Mouse (Mus musculus) frontal cortex, postnatal 10 days (tissue): ENCODE data around the gene Gpr183.

Experiments used
- DNase-seq, 2 experiments: peaks; one replicate each; pipeline ENCODE4 v3.0.0; 2022; ENCODE audit warnings: low spot score in 2 of 2, mixed read lengths in 1 of 2

Gene Gpr183

GRCm38 (mm10) chr14:121964990-121965389 lies at the start of gene Gpr183:
Gene Gpr183, minus strand, starts transcription at chr14:121965195.
- no peak for DNase-seq

- no peak for DNase-seq
Measured at GRCm38 (mm10) chr14:122013417-122013951, 48.5 kb upstream of the Gpr183 start.

GRCm38 (mm10) chr14:122012814-122013213 lies 47.8 kb upstream of the Gpr183 start:
- no peak for DNase-seq

- DNase-seq, result no peak
Measured at GRCm38 (mm10) chr14:122012193-122012592, 47.2 kb upstream of the Gpr183 start.

- DNase-seq, result no peak
Measured at GRCm38 (mm10) chr14:122011768-122012167, 46.8 kb upstream of the Gpr183 start.

- no peak for DNase-seq
Measured at GRCm38 (mm10) chr14:122010301-122010700, 45.3 kb upstream of the Gpr183 start.

GRCm38 (mm10) chr14:122009502-122009901 lies 44.5 kb upstream of the Gpr183 start:
- peak in 1 of 2 experiments; percentile 27 for DNase-seq

GRCm38 (mm10) chr14:122008261-122008660 lies 43.3 kb upstream of the Gpr183 start:
- DNase-seq, result no peak

GRCm38 (mm10) chr14:122003812-122004211 lies 38.8 kb upstream of the Gpr183 start:
- DNase-seq, result no peak

GRCm38 (mm10) chr14:122002224-122002623 lies 37.2 kb upstream of the Gpr183 start:
- no peak for DNase-seq

GRCm38 (mm10) chr14:122000346-122001105 lies 35.5 kb upstream of the Gpr183 start:
- DNase-seq, result no peak

- DNase-seq, result no peak
Measured at GRCm38 (mm10) chr14:121999455-121999854, 34.5 kb upstream of the Gpr183 start.

- no peak for DNase-seq
Measured at GRCm38 (mm10) chr14:121996786-121997185, 31.8 kb upstream of the Gpr183 start.

GRCm38 (mm10) chr14:121995557-121995870 lies 30.5 kb upstream of the Gpr183 start:
- DNase-seq, result no peak

GRCm38 (mm10) chr14:121994846-121995556 lies 30.0 kb upstream of the Gpr183 start:
- no peak for DNase-seq

- DNase-seq, result no peak
Measured at GRCm38 (mm10) chr14:121994171-121994700, 29.2 kb upstream of the Gpr183 start.

- no peak for DNase-seq
Measured at GRCm38 (mm10) chr14:121993616-121994015, 28.6 kb upstream of the Gpr183 start.

- no peak for DNase-seq
Measured at GRCm38 (mm10) chr14:121992395-121993280, 27.6 kb upstream of the Gpr183 start.

GRCm38 (mm10) chr14:121991921-121992320 lies 26.9 kb upstream of the Gpr183 start:
- DNase-seq, result no peak

GRCm38 (mm10) chr14:121990897-121991296 lies 25.9 kb upstream of the Gpr183 start:
- no peak for DNase-seq

- no peak for DNase-seq
Measured at GRCm38 (mm10) chr14:121989869-121990268, 24.9 kb upstream of the Gpr183 start.

GRCm38 (mm10) chr14:121989331-121989730 lies 24.3 kb upstream of the Gpr183 start:
- DNase-seq, result no peak
